Mouse (Mus musculus) small intestine, adult 2 months (tissue): Measurements from ENCODE around the gene Fam57b. TPM values are rescaled to one million over a fixed set of nuclear protein-coding genes. Genes with fewer than 3 reads are reported as not detected.

Experiments
- H3K27ac ChIP-seq: fragments of 200-500 bp; 2 replicates; pipeline ENCODE4 v1.5.1; 2012; ENCODE audit warnings: low read depth, low read length, control low read depth, inconsistent platforms; ENCODE audit not compliant: insufficient read depth
- H3K27me3 ChIP-seq: fragments of 200-500 bp; 2 replicates; pipeline ENCODE4 v1.6.1; 2012; ENCODE audit warnings: mild to moderate bottlenecking, moderate library complexity, low read length, inconsistent platforms; ENCODE audit not compliant: control insufficient read depth, insufficient read depth
- H3K36me3 ChIP-seq: fragments of 200-500 bp; 2 replicates; pipeline ENCODE4 v1.6.1; 2012; ENCODE audit warnings: mild to moderate bottlenecking, low read length, control low read depth, inconsistent platforms; ENCODE audit not compliant: control insufficient read depth, insufficient read depth
- H3K4me1 ChIP-seq: fragments of 200-500 bp; 2 replicates; pipeline ENCODE4 v1.6.1; 2012; ENCODE audit warnings: low read length, inconsistent platforms, mixed read lengths; ENCODE audit not compliant: control insufficient read depth, insufficient read depth, insufficient read length
- H3K4me3 ChIP-seq: fragments of 200-500 bp; 2 replicates; pipeline ENCODE4 v1.5.1; 2012; ENCODE audit warnings: low read depth, mild to moderate bottlenecking, control low read depth, inconsistent platforms, low read length, moderate library complexity
- CTCF ChIP-seq: fragments of 200-500 bp; IDR thresholded peaks from 2 replicates; pipeline ENCODE4 v1.5.1; 2012; ENCODE audit warnings: low read depth, mild to moderate bottlenecking, control low read depth, inconsistent platforms, low read length, moderate library complexity, mixed read lengths; ENCODE audit not compliant: insufficient replicate concordance, insufficient read length; ENCODE audit errors: extremely low read depth
- POLR2A ChIP-seq: fragments of 200-500 bp; IDR thresholded peaks from 2 replicates; pipeline ENCODE4 v1.6.1; 2012; ENCODE audit warnings: low read depth, mild to moderate bottlenecking, control low read depth, inconsistent platforms, low read length, moderate library complexity
- WGBS: fragments of 180-500 bp; shearing (Covaris S2); methylation state at CpG from one replicate; pipeline ENCODE4 v1.1.7; 2018; 5-methylcytosine and 5-hydroxymethylcytosine counted together
- polyA plus RNA-seq: library from polyadenylated mRNA; depleted of rRNA; stranded (reverse); fragments of >200 nt; gene quantifications from 2 replicates; pipeline ENCODE4 v1.2.3, GENCODE M21; 2012

The Fam57b gene
- polyA plus RNA-seq, 1 experiment: 4.1 TPM

DNA sequence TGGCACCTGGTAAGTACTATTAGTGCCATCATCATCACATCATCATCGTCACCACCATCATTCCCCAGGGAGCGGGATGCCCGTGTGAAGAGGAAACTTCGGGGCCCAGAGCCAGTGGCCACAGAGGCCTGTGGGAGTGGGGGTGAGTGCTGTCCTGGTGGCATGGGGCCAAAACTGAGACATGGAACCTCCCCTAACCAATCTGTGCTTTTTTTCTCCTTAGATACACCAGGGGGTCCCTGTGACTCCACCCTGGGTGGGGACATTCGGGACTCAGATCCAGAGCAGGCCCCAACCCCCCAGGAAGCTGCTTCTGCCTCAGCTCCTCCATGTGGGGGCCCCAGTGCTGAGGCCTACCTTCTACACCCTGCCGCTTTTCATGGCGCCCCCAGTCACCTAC lies 13.0 kb upstream of the Fam57b start:
- Histone ChIP-seq H3K4me1 (peaks cover 12% of the 10 kb centered on the region), H3K27me3 (no peaks in the 10 kb centered on the region), H3K36me3 (peaks cover 48% of the 10 kb centered on the region), H3K27ac (no peak overlapping the region), H3K4me3 (no peak overlapping the region)
- TF ChIP-seq POLR2A: no peak
- no peak for TF ChIP-seq CTCF
- 77% methylated on average over 7 of the region's 7 CpGs for WGBS

DNA sequence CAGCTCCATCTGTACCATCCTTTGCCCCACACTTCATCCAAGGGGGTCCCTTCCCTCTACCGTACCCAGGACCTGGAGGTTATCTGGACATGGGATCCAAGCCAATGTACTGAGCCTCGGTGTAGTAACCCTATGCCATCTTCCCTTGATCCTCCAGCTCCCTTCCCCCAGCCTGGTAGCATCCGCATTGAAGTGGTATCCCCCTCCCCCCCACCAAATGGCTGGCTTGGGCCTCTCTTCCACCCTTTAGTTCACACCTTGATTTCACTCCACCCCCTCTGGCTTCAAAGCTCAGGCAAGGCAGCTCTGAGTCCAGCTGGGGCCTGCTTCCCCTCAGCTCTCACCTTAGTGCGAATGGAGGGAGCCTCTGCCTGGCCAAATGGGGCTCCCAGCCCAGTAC lies 12.4 kb upstream of the Fam57b start:
- TF ChIP-seq POLR2A (no peak), CTCF (no peak)
- no peaks in the 10 kb centered on the region for H3K27me3 ChIP-seq
- H3K27ac ChIP-seq: no peak overlapping the region
- H3K4me3 ChIP-seq: no peak overlapping the region
- H3K4me1 ChIP-seq: peaks cover 9% of the 10 kb centered on the region
- H3K36me3 ChIP-seq: peaks cover 54% of the 10 kb centered on the region
- 75% methylated on average over 4 of the region's 4 CpGs for WGBS

DNA sequence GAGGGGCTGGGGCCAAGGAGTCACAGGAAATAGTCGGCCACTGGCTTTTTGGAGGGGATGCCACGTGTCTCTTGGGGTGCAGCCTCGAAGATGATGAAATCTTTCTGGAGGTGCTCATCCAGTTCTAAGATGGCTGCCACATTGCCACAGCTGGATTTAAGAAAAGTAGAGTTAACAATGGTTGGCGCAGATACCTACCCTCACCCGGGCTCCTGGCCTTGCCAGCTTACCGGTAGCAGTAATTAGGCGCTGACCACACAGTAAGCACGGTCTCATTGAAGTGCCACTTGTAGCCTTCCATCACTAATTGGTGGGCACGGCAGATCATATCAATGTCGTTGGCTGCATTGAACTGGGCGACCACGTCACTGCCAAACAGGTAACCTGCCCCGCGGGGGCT lies 11.3 kb upstream of the Fam57b start:
- no peak overlapping the region for H3K4me3 ChIP-seq
- peaks cover 7% of the 10 kb centered on the region for H3K4me1 ChIP-seq
- no peak overlapping the region for H3K27ac ChIP-seq
- H3K27me3 ChIP-seq: no peaks in the 10 kb centered on the region
- no peak for TF ChIP-seq CTCF
- TF ChIP-seq POLR2A: no peak
- peaks cover 55% of the 10 kb centered on the region for H3K36me3 ChIP-seq
- WGBS: 89% methylated on average over 14 of the region's 14 CpGs

DNA sequence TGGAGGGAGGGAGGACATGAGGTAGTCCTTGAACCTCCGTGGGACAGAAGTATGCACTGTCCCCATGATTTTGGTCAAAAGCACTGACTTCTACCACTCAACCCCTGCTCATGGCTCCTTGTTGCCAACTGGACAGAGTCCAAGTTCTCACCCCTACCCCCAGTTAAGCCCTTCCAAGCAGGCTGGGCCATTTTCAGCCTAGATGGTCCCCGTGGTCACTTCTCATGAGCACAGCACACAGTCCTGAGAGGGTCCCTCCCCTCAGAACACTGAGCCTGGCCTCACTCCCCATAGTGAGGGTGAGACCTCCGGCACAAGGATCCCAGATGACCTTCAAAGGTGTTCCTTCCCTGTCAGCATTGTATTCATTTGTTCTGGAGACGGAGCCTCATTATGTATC lies 8.3 kb upstream of the Fam57b start:
- no peak for TF ChIP-seq CTCF
- no peak for TF ChIP-seq POLR2A
- peaks cover 55% of the 10 kb centered on the region for H3K36me3 ChIP-seq
- WGBS: 81% methylated on average over 4 of the region's 4 CpGs

DNA sequence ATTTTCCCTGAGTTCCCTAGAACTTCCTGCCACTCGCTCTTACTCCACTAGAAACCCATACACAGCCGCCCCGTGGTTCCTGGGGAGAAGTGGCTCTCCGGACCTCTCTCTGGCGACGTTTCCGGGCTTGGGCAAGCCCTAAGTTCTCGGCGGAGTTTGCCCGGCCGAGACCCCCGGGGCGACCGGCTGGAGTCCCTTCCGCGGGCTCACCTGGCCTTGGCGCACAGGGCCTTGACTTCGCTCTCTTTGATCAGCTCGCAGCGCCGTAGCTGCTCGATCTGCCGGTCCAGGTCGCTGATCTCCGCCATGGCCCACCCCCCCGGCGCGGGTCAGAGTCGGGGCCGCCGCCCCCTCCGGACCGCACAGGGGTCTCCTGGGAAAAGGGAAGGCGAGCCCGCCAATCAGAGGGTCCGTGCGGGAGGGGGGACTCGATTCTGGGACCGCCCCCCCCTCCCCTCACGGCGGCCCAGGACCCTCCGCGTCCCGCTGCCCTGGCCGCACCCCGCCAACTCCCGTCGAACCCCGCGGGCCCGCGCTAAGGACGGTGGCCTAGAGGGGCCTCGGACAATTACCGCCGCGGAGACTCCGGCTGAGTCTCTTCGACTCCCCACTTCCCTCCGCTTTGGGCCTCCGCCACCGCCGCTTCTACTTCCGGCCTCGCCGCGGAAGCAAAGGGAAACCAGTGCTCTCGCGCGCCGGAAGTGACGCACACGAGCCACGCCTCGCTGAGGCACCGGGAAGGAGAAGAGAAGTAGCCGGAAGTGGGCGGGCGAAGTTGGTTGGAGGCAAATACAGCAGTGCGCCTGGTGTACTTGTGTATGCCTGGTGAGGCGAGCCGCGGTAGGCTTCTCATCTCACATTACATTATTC lies 5.4 kb upstream of the Fam57b start, which contains the start of gene Ppp4c:
Gene Ppp4c (minus strand): TSS at position 646 of the 870 bp plus-strand sequence.
- peak; percentile 41; the same call in 1 of the 2 replicates for TF ChIP-seq POLR2A
- no peak for TF ChIP-seq CTCF
- WGBS: under 1% methylated on average over 76 of the region's 83 CpGs
- Histone ChIP-seq H3K4me1 (peaks cover 6% of the 10 kb centered on the region; the same call in 1 of the 2 replicates), H3K27me3 (no peaks in the 10 kb centered on the region), H3K4me3 (peak within 1 kb of the TSS; percentile 82), H3K27ac (peak within 1 kb of the TSS; percentile 72), H3K36me3 (peaks cover 54% of the 10 kb centered on the region)

More for the DNA sequence above, 8.3 kb upstream of the Fam57b start:
- peaks cover 4% of the 10 kb centered on the region; the same call in 1 of the 2 replicates for H3K4me1 ChIP-seq
- no peaks in the 10 kb centered on the region for H3K27me3 ChIP-seq
- H3K27ac ChIP-seq: no peak overlapping the region
- H3K4me3 ChIP-seq: no peak overlapping the region

DNA sequence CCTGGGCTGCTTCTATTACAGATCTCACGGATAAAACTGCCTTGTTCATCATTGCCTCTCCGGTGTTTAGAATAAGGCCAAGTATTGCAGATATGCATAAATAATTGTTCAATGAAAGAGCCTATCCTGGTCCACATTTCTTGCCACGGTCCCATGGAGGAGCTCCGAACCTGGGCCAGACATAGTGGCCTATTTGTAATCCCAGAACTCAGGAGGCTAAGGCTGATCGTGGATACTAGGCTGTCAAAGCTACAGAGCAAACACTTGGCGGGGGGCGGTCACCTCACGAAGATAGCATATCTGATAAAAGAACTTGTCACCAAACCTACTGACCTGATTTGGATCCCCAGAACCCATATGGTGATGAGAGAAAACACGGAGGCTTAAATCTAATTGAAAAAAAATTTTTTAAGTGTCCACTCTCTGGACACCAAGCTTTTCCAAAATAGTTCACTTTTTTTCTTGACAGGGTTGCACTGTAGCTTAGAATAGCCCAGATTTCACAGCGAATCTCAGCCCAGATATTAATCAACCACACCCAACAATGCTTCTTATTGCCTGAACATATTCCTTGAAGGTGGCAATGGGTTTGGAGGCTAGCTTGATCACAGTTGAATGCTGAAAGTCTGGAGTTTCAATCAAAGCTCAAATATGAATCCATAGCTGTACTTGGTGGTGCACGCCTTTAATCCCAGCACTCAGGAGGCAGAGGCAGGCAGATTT lies 4.6 kb upstream of the Fam57b start:
- peak overlapping the region; percentile 72 for H3K27ac ChIP-seq
- peaks cover 49% of the 10 kb centered on the region for H3K36me3 ChIP-seq
- peak overlapping the region; percentile 82 for H3K4me3 ChIP-seq
- no peaks in the 10 kb centered on the region for H3K27me3 ChIP-seq
- TF ChIP-seq POLR2A: no peak
- no peak for TF ChIP-seq CTCF
- H3K4me1 ChIP-seq: peaks cover 10% of the 10 kb centered on the region
- WGBS: 14% methylated on average over 11 of the region's 11 CpGs
